Mouse (Mus musculus): ENCODE measurements around the gene Zfp618.

Gene Zfp618

GRCm38 (mm10) chr4:63155596-63155995 is 190.2 kb downstream of the Zfp618 start:
- no peak for DNase-seq (ENCODE audit: low read depth in 1 of 2, low spot score in 2 of 2)

GRCm38 (mm10) chr4:63156726-63157634 is 191.6 kb downstream of the Zfp618 start:
- DNase-seq (ENCODE audit: low read depth in 1 of 2, low spot score in 2 of 2) = no peak

DNA sequence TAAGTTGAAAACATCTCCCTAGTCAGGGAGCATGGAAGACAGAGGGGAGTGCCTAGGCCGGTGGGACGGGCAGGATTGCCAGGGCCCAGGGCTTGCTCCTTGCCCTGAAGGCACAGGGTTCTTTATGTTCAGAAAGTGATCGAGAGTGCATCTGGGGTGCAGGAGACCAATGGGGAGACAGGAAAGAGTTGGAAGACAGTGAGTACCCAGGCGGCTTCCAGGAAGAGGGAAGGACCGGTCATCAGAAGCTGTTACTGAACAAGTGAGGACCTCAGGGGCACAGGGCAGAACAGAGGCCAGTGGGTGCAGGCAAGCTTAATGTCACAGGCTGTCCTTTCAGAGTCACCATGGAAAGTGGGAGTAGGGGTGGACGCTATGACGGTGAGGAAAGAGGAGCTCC is 192.8 kb downstream of the Zfp618 start:
- no peak for DNase-seq (ENCODE audit: low read depth in 1 of 2, low spot score in 2 of 2)

DNA sequence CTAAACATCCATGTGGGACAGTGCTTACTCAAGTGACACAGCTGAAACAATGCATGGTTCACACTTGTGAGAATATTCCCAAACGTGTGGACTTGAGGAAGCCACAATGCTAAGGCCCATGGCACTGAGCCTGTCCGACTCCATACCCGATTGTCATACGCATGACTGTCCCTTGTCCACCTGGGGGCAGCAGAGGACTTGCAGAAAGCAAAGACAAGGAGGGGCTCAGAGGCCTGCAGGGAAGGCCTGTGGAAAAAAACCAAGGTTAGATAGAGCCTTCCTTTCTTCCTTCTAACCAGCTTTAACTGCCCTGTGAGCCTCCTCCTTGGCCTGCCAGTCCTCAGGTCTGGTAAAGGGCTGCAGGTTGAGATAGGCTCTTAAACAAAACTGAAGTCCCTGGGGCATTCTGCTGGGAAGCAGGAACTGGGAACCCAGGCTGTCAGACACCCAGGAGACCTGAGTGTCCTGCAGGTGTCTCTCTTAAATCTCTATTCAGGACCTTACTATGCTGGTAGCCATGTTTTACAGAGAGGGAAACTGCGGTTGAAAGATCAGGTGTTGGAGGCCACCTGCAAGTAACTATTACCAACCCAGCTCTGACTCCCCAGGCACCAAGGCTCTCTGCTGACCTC is 193.7 kb downstream of the Zfp618 start:
- peak in 1 of 2 experiments; percentile 20 for DNase-seq (ENCODE audit: low read depth in 1 of 2, low spot score in 2 of 2)

GRCm38 (mm10) chr4:63165636-63166035 is 200.3 kb downstream of the Zfp618 start:
- no peak for DNase-seq (ENCODE audit: low read depth in 1 of 2, low spot score in 2 of 2)

DNA sequence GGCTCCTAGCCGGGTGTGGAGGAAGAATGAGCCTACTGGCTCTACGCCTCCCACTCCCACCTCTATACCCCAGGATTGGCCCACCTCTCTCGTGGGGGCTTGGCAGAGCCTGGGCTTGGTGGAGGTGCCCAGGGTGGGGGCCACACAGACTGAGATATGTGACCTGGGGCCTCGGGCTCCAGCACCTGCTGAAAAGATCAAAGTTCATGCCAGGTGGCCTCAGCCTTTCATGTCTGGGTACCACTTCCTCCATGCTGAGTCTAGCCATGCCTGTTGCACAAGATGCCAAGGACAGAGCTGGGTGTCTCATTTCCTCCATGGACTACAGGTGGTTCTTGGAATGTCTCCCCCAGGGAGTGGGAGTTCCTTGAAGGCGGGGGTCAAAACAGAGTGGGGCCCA is 200.9 kb downstream of the Zfp618 start:
- DNase-seq (ENCODE audit: low read depth in 1 of 2, low spot score in 2 of 2) = no peak

- no peak for DNase-seq (ENCODE audit: low read depth in 1 of 2, low spot score in 2 of 2)
Observed at GRCm38 (mm10) chr4:63170061-63170460, 204.7 kb downstream of the Zfp618 start.

DNA sequence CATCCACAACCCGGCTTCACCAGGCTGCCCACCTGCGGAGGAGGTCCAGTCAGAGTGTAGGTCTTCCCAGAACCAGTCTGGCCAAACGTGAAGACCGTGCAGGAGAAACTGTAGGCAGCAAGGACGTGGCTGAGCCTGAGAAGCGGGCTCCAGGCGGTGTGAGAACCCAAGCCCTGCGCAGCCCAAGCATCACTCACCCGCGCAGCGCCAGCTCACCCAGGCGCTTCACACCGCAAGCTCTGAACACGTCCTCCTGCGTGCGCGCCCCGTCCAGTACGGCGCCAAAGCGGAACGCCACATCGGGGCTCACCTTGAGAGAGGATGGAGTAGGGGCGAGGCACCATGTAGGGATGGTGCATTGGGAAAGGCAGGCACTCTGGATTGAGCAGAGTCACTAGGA is 205.7 kb downstream of the Zfp618 start:
- DNase-seq (ENCODE audit: low read depth in 1 of 2, low spot score in 2 of 2) = no peak

DNA sequence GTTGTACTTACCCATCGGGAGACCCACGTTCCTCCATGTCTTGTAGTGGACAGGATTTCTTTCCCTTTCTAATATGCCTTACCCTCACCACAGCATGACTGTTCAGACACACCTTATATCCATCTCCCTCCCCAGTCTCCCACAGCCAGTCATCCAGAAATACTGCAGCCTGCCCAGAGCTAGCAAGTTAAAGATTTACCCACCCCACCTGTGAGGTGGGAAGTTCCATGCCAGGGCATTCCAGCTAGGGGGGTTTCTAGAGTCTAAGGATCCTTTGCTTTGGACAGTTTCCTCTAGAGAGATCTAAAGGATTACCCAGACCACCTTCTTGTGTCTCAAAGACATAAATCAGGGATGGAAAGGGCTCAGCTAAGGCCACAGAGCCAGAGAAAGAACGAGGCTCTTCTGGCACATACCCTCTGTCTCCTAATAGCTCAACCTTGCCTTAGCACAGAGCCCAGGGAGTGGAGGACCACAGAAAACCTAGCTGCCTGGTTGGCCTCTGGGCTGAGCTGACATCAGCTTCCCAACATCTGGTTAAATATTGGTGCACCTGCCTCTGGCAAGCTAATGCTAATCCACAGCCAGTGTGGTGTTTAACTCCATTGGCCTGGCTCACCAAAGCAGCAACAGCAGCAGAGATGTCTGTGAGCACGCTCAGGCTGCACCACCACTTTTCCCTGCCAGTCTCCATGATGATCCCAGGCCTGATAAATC is 206.8 kb downstream of the Zfp618 start, which contains the start of gene Kif12:
Gene Kif12, minus strand, starts transcription at position 163 of the 717 bp plus-strand sequence.
- no peak for DNase-seq (ENCODE audit: low read depth in 1 of 2, low spot score in 2 of 2)

DNA sequence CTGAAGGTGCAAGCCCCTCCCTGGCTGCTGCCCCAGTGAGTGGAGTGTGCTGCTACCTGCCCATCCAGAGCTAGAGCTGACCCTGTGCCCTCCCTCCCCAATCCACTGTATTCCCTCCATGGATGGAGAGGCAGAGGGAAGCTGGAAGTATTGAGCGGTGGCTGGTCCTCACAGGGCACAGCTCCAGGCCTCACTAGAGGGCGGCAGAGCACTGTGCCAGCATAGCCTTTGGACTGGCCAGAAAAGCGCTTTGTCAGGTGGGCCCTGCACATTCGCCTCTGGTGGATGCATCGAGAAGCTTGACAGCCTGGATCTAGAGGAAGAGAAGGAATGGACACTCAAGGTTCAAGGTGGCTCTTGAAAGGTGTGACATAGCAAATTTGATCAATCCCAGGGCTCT is 216.2 kb downstream of the Zfp618 start:
- DNase-seq (ENCODE audit: low read depth in 1 of 2, low spot score in 2 of 2) = no peak

DNA sequence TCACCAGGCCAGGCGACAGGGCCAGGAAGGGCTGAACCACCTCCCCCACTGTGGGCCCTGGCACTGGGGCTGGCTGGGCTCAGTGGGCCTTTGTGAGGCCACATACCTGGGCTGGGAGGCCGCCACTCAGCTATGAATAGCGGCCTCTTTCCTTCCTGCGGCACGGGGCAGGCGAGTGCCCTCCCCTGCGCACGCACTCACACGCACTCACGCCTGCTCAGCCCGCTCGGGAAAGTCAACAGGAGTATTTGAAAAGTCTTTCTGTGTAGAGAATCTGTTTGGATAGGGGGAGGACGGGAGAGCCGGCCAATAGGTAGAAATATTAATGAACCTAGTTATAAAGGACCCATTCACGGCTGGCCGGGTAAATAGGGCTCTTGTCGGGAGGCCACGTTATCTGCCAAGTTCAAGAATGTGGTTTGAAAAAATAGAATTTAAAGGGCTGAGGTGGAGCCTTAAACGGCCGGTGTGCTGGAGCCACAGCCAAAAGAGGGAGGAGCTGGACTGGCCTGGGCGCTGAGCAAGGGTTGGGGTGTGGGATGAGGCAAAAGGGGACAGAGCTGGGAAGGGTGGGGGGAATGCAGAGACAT is 221.0 kb downstream of the Zfp618 start:
- no peak for DNase-seq (ENCODE audit: low read depth in 1 of 2, low spot score in 2 of 2)

All from monocyte, adult 2 months (primary cell).